Mouse (Mus musculus) layer of hippocampus, adult 9-11 months (tissue): ENCODE measurements around the gene Mpig6b.

Experiments used
- DNase-seq: peaks from one replicate; pipeline ENCODE4 v3.0.0; 2022

Gene Mpig6b

DNA sequence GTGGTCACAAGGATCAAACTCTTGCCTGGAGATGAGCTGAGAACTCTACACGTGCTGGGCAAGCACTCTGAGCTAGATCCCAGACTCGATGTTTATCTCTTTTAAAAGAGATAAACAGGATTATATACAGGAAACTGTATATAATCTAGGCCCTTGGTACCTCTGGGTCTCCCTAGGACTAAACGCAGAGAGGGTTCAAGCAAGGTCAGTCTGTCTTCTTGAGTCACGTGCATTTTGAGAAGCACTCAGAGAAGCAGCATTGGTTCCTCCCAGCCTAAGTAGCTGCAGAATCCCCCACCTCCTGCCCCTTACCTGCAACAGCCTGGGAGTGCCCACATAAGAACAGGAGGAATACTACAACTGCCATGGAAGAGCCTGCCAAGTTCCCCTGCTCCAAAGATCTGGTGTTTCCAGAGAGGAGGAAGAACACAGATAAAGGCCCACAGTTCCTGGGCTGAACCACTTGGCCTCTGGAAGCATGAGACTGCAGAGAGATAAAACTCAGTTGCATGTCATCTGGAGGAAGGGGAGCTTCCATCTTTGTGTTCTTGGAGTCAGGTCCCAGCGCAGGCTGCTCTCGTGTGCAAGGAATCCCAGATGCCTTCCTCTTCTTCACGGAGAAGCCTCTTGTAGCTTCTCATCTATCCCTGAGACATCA, 19.4 kb upstream of the Mpig6b start, which contains the start of gene Ly6g6f:
Gene Ly6g6f, minus strand, starts transcription at position 403 of the 658 bp plus-strand sequence.
- no peak for DNase-seq

DNA sequence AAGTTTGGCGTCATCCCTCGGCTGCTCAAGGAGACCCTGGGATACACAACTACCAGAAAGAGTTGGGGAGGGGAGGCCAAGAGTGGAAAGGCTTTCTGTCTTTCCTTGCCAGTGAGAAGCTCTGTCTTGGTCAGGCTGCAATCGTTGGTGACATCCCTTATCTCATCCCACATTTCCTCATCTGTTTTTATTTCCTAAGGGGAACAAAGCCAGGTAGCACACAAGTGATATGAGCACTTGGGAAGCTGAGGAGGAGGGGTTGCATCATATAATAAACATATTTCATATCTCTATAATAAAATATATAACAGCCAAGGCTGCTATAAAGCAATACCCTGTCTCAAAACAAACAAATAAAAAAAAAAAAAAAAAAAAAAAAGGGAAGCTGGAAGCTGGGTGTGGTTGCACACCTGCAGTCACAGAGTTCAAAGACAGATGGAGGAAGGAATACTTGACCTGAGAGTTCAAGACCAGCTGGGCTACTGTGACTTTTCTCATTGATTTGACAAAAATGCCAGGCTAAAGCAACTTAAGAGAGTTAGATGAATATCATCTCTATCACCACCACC, 18.0 kb upstream of the Mpig6b start:
- DNase-seq, result no peak

DNA sequence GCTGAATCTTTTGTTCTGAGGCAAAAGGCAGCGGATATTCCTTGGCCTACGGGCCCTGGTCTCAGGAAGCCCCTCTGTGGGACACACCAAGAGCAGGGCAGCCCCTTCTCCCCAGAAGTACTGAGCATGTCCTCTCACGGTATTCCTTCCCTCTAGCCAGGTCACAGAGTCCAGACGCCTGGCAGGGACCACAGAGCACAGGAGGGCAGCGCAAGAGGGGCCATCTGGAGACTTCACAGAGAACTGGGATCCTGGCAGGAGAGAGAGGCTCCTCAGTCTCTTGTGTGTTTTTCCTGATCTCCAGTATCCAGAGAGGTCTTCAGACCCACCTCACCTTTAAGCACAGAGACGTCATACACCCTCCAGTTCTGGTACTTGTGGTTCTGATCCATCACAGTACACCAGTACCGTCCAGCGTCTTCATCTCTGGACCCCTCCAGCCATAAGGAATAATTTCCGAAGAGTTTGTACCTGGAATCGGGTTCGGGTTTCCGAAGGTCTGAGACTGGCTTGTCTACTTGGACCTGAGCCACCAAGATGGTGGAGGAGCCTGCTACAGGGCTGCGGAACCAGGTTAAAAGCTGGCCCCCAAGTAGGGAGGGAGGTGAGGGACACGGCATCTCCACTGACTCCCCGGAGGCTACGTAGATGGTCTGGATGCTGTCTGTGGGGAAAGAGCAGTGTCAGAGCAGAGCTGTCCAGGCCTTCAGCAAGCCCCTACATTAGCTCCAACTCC, 17.0 kb upstream of the Mpig6b start:
- DNase-seq, result no peak

DNA sequence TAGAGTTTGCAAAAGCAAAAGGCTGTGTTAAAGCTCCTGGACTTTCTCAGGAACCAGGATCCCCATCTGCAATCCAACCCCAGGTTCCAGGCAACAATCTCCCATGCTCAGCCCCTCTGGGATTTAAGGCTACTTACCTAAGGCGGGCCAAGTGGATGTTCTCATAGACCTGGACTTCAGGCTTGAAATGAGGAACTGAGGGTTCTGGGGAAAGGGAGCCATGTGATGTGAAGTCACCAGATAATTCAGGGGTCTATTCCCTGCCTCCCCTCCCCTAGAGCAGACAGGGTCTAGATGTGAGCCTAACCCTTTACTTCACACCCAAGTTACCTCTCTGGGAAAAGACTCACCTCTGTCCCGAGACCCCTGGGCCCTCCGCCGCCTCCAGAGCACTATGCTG, 14.7 kb upstream of the Mpig6b start:
- DNase-seq, result no peak

- no peak for DNase-seq
Observed at GRCm38 (mm10) chr17:35080248-35080647, 14.3 kb upstream of the Mpig6b start.

GRCm38 (mm10) chr17:35079778-35080177, 13.8 kb upstream of the Mpig6b start:
- DNase-seq, result no peak

DNA sequence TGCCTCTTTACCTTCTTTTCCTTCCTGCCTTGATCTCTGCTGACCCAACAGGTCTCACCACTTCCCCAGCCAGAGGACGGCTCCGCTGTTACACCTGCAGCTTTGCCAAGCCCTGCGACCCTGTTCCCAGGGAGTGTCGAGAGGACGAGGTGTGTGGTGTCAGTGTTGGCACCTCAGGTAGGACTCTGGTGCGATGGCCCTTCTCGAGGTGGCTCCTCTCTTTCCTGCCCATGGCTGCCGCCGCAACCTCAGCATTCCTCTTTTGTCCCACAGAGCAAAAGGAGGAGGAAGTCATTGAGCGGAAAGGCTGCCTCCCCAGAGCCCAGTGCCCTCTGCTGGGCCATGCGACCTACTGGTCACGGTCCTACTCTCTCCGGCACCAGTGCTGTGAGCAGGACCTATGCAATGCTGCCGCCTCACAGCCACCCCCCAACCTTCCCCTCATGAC, 11.8 kb upstream of the Mpig6b start, which contains the start of gene Ly6g6d:
Gene Ly6g6d, minus strand, starts transcription at position 280 of the 448 bp plus-strand sequence.
- DNase-seq, result peak; percentile 56

DNA sequence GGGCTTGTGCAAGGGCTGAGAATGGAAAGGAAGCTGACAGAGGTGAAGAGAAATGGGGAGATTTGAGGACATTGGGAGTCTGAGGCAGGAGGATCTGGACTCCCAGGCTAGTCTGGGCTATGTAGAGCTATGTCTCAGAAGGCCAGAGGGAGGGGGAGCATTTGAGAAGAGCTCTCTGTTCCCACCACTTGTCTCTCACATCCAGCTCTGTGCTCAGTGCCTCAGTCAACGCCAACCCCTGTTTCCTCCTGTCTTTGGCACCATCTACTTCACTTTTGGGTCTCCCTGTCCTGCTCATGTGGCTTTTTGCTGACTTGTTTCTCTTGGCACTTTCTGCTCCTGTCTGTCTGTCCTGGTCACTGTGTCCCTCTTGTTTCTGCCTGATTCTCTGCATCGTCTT, 11.3 kb upstream of the Mpig6b start:
- DNase-seq, result no peak

DNA sequence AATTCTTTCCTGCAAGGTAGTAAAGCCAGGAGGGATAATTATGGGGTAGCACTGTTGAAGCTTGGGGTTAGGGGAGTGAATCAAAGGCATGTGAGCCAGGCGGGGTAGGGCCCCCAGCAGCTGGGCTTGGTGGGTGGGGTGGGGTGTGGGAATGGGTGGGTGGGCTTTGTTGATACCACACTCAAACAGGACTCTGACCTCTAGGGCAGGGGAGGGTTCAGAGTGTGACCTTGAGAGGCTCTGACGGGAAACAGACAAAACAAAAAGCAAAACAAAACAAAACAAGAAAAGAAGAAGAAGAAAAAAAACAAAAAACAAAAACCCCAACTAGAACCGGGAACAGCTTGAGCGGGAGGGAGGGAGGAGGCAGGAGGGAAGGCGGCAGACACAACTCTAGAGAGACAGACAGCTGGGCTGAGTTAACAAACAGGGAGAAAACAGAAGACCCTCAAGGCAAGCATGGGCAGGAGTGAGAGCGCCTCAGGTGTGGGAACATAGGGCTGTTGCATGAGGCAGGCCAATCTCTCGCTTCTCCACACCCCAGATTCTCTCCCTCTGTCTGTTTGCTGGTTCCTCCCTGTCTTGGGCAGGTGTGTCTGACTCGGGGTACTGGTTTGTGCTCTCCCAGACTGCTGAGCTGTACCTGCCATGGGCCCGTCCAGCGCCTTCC, 10.7 kb upstream of the Mpig6b start, which contains the start of gene Ly6g6e:
Gene Ly6g6e, plus strand, starts transcription at position 396 of the 670 bp plus-strand sequence.
- no peak for DNase-seq

DNA sequence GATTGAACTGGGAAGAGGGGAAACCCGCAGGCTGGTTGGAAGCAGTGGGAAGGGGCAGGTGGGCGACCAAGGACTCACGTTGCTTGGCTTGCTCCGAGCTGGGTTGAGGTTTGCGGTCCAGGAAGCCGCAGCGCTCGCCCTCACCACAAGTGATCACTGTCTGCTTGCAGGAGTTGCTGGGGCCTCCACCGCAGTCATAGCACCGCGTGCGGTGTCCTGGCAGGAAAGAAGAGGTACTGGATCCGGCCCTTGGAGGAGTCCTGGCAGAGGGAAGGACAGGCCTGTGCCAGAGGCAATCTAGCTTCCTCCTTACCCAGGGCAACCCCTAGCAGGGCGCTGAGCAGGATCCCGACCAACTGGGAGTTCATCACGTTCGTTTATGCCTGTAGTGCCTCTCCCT, 8.1 kb upstream of the Mpig6b start:
- no peak for DNase-seq

DNA sequence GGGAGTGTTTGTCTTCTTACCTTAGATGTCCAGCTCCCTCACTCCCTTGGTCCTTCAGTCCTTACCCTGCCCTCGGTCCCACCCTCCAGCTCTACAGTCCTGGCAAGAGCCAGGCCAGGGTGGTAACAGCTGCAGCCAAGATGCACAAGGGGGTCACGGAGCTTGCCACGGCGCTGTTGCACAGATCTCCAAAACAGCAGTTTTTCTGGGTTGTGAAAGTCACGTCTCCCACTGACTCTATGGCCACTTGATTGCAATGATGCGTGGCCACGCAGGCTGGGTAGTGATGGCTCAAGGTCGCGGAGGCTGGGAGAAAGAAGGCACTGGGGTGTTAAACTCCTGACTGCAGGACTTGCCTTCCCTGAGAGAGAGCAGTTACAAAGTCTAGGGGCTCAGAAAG, 5.5 kb upstream of the Mpig6b start:
- DNase-seq, result no peak

DNA sequence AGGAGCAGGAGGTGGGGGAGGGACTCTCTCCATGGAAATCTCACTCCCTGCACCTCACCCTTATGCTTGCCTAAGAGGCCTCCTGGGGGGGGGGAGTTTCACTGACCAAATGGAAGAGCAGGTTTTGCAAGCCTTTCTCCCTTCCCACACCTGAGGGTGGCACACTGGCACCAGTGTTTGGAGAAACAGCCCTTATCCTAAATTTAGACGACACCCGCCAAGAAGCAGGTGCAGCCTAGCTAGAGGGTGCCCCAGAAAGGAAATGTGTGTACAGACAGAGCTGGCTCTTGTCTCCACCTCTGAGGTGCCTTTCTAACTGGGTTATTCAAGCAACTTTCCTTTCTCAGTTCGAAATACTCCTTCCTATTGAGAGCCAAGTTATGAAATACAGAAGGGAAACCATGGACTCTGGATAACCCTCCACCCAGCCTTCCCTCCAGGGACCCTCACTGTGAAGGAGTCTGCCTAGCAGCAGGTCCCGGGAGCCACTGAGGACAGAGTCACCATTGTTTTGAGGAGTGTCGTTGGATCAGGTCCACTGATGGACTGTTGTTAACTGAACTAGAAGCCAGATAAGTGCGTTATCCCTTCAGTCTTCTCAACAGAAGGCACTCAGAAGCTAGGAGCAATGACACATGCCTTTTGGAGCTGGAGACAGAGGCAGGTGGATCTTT, 4.7 kb upstream of the Mpig6b start:
- DNase-seq, result no peak

DNA sequence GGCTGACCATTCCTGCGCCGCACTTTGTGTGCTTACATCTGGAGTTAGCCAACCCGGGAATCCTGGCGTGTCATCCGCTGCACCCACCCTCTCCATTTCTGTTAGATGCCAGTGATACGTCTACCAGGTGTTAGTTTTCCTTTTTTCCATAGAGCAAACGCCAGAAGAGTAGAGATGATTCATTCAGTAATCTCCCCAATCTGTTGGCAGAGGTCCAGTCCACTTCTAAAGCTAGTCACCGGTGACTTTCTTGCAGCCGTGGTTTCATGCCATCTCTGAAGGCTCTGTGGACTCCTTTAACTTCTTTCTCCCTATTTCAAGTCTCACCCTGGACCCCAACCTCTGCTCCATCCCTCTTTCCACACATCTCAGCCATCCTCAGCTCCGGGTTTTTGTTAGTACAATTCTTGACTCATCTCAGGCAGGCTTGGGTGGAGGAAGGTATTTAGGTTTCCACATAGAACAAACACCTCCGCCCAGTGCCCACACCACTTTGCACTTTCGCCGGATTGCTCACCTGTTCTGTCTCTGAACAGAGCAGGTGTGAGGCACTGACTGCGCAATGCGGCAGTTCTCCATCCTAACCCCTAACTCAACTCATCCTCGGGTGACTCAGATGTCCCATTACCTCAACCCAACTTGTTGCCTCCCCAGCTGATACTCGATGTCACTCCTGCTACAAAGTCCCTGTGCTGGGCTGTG, 2.4 kb upstream of the Mpig6b start:
- DNase-seq, result no peak

DNA sequence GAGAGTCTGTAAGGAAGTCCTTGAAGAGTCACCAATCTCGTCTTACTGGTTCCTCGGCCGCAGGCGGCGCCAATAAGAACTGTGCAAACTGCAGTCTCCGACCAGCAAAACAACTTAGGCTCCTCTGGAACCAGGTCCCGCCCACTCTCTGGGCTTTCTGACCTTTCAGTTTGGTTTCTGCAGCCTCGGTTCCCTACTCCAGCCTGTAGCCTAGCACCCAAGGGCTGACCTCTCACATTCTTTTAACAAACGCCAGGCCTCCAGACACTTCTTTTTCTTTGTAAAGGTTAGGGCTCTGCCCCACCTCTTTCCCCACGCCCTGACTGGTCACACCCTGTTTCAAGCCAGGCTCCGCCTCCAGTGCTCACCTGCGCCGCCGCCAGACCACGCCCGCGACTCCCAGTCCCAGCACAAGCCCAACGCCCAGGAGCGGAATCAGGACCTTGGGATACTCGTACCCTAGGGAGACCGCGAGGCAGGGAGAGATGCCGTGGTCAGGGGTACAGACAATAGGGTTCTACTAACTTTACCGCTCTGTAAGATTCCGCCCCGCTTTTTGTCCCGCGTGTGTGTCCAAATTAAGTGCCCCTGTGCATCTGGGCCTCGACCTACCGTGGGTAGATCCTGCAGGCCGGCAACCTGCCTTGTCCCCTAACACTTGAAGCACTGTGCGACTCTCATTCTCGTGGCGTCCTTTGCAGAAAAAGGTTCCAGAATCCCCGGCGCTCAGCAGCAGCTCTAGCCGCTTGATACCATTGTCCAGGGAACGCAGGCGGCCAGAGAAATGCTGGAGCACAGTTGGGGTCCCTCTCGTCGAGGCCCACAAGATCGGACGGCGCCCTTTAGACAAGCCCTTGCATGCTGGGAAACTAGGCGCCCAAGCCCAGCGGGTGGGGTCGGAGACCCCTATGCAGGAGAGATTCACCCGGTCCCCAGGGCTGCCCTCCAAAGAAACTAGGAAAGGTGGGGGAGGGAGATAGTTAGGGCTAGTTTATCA, 735 bp downstream of the Mpig6b start, which contains the start of gene Ly6g6c:
Gene Ly6g6c, plus strand, starts transcription at position 438 of the 997 bp plus-strand sequence.
- no peak for DNase-seq

DNA sequence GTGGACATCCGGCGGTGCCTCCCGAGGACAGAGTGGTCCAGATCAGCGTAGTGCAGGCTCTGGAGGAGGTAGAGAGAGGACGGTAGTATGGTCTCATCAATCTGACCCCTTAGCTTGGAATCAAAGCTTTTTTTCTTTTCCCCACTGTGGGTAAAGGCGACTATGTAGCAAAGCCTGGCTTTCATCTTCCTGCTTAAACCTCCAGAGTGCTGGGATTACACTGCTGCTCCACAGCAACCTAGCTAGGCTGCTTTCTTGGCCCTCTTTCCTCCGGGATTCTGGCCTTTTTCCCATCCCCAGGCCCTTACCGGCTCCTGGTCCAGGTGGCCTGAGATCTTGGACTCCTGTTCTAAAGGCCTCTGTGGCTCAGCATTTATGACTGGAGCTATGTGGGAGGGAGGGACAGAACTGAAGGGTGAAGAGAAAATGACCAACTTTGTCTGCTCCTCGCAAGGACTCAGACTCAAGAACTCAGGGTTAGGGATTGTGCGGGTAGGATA, 1.6 kb downstream of the Mpig6b start:
- no peak for DNase-seq

- DNase-seq, result no peak
Observed at GRCm38 (mm10) chr17:35063466-35063865, 2.5 kb downstream of the Mpig6b start.

DNA sequence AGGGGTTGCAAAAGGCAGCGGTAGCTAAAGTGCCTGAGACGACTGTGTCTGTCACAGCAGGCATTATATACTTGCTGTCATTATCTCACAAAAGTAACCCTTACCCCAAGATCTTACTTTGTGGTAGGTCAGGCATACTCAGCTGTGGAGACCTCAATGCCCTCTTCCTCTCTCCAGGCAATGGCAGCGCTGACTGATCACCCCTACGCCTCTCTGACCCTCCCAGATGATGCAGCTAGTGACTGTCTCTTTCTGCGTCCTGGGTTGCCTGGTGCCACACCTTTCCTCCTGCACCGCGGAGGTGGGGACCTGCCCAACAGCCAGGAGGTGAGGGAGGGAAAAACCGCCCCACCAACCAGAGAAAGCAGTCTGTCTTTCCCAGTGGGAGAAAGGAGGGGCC, 4.7 kb downstream of the Mpig6b start:
- no peak for DNase-seq

GRCm38 (mm10) chr17:35060737-35061297, 5.2 kb downstream of the Mpig6b start:
- no peak for DNase-seq

DNA sequence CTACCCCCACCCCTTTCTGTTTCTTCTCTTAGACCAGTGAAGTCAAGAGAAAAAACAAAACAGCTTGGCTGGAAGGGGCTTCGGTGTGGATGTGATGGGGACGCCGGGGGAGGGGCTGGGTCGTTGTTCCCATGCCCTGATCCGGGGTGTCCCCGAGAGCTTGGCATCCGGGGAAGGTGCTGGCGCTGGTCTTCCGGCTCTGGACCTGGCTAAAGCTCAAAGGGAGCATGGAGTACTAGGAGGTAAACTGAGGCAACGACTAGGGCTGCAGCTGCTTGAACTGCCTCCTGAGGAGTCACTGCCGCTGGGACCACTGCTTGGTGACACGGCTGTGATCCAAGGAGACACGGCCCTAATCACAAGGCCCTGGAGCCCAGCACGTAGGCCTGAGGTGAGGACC, 5.9 kb downstream of the Mpig6b start:
- DNase-seq, result no peak
